Mouse (Mus musculus): Measurements from ENCODE around the gene Ccl9.

- no peak for TF ChIP-seq GATA1 (IDR thresholded peaks at IDR 0.05; ENCODE audit: low read length)
- TF ChIP-seq TAL1 (IDR thresholded peaks at IDR 0.05; ENCODE audit: low read length), result no peak
Observed at GRCm38 (mm10) chr11:83560405-83560804, 18.0 kb downstream of the Ccl9 start.

Data from erythroblast, embryonic 14.5 days (primary cell).